Mouse (Mus musculus): ENCODE measurements around the gene Bpnt1. TPM values are rescaled to one million over a fixed set of nuclear protein-coding genes. Genes with fewer than 3 reads are reported as not detected.
A peak's percentile ranks its signal among the peaks of the same experiment; 100 is the strongest.
"Not testable (repeated sequence)": the region's sequence is repeated elsewhere in the genome, so short reads cannot be mapped to it uniquely, and the experiment has no call there.

Gene Bpnt1
- polyA plus RNA-seq, 1 experiment from 2014 or later, result 29.7 TPM

DNA sequence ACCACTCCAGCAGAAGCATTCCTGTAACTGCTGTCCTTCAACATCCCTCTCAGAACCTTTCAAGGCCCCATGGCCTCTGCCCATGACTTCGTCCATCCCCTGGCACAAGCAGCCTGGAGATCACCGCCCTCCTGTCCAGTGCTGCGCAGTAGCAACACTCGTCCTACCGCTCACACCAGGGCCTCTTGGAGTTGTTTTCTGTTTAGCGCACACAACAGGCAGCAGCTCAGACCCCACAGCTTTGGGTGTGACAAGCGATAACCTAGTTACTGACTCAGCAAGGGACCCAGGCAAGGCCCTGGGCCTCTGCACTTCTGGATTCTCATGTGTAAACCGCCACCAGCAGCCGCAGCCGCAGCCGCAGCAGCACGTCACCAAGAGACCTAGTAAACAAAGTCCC lies 25.1 kb upstream of the Bpnt1 start:
- 97% methylated on average over 12 of the region's 12 CpGs for WGBS
- H3K4me1 ChIP-seq, result no peaks in the 10 kb centered on the region
- H3K4me2 ChIP-seq (replicated peaks), result no peak overlapping the region
- no peak overlapping the region for H3K9ac ChIP-seq (replicated peaks)
- H3K36me3 ChIP-seq, result peaks cover 35% of the 10 kb centered on the region
- ATAC-seq (ENCODE audit: low FRiP score, low read depth), result no peak
- H3K4me3 ChIP-seq, result no peak overlapping the region
- no peaks in the 10 kb centered on the region for H3K9me3 ChIP-seq
- H3K27me3 ChIP-seq, result no peaks in the 10 kb centered on the region
- no peak overlapping the region for H3K27ac ChIP-seq (replicated peaks)

DNA sequence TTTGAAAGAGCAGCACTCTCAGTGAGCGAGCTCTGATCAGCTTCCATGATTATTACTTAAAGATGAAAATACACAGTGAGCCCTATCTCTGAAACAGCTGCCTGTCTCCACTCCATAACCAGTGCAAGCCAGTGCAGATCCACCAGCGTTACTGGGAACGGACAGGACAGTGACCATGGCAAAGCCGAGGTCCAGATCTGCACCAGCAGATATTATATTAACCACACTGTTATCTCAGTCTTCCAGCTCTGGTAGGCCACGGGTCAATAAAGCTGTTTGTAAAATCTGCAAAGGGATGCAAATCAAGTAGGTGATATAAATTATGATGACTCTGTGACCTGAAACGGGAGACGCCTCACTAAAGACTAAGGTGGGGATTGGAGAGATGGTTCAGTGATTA lies 24.3 kb upstream of the Bpnt1 start:
- H3K36me3 ChIP-seq, result peaks cover 35% of the 10 kb centered on the region
- no peak overlapping the region for H3K9ac ChIP-seq (replicated peaks)
- no peak overlapping the region for H3K27ac ChIP-seq (replicated peaks)
- H3K9me3 ChIP-seq, result no peaks in the 10 kb centered on the region
- no peaks in the 10 kb centered on the region for H3K4me1 ChIP-seq
- ATAC-seq (ENCODE audit: low FRiP score, low read depth), result no peak
- H3K4me3 ChIP-seq, result no peak overlapping the region
- WGBS, result 95% methylated on average over 7 of the region's 7 CpGs
- no peak overlapping the region for H3K4me2 ChIP-seq (replicated peaks)
- no peaks in the 10 kb centered on the region for H3K27me3 ChIP-seq

DNA sequence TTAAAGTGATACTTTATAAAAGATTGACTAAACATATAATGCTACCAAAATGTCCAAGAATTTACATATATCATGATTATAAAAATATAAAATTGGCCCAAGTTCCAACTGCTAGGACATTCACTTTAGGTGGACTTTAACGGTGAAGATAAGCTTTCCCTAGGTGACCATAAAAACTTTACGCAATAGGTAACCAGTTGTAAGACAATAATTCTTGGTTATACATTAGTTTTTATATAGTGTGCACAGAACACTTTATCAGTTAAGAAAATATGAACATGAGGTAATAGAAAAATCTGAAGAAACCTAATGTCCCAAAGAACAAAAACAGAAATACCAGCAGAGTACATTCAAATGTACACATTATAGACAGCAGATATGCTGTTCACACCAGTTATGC lies 23.6 kb upstream of the Bpnt1 start:
- no peak overlapping the region for H3K4me3 ChIP-seq
- H3K9ac ChIP-seq (replicated peaks), result no peak overlapping the region
- H3K27ac ChIP-seq (replicated peaks), result no peak overlapping the region
- no peaks in the 10 kb centered on the region for H3K9me3 ChIP-seq
- H3K4me2 ChIP-seq (replicated peaks), result no peak overlapping the region
- peaks cover 35% of the 10 kb centered on the region for H3K36me3 ChIP-seq
- H3K4me1 ChIP-seq, result no peaks in the 10 kb centered on the region
- H3K27me3 ChIP-seq, result no peaks in the 10 kb centered on the region
- no peak for ATAC-seq (ENCODE audit: low FRiP score, low read depth)
- 96% methylated on average over 2 of the region's 2 CpGs for WGBS

DNA sequence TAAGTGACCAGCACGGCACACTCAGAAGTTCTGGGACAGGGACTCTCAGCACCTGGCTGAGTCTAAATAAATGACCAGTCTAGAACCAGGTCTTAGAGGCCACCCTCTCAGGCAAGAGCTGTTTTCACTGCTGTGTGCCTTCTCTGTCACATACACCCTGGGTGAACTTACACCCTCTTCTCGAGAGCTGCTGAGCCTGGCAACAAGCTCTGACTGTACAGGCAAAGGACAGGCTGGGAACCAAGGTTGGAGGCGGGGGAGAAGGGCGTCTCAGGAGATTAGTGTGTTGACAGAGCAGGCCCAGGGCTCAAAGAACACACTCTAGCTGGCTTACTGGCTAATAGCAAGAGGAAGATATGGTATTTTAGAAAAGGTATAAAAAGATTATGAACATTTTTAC lies 23.0 kb upstream of the Bpnt1 start:
- Histone ChIP-seq H3K4me1 (no peaks in the 10 kb centered on the region), H3K27me3 (no peaks in the 10 kb centered on the region), H3K9ac (replicated peaks) (no peak overlapping the region), H3K4me3 (no peak overlapping the region), H3K4me2 (replicated peaks) (no peak overlapping the region), H3K36me3 (peaks cover 38% of the 10 kb centered on the region), H3K9me3 (no peaks in the 10 kb centered on the region), H3K27ac (replicated peaks) (no peak overlapping the region)
- no peak for ATAC-seq (ENCODE audit: low FRiP score, low read depth)
- WGBS, result 73% methylated on average over 4 of the region's 4 CpGs

DNA sequence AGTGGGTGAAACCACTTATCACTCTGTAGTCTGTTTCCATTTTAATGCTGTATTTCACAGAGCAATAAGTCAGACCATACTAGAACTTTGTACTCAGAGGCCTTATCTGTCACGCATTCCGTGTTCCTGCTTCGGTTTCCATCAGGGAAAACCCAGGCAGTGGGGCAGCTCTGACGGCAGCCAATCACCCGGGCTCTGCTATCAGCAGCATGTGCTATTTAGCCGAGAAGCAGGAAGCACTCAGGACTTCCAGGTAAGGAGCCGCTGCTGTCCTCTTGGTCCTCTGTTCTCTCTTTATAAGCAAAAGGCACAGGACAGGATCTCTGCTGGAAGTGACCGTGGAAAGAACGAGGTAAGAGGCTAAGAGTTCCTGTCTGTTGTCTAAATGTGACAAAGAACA lies 20.0 kb upstream of the Bpnt1 start:
- no peak overlapping the region for H3K4me2 ChIP-seq (replicated peaks)
- no peaks in the 10 kb centered on the region for H3K27me3 ChIP-seq
- no peak overlapping the region for H3K4me3 ChIP-seq
- ATAC-seq (ENCODE audit: low FRiP score, low read depth), result no peak
- H3K9ac ChIP-seq (replicated peaks), result no peak overlapping the region
- 93% methylated on average over 9 of the region's 9 CpGs for WGBS
- no peaks in the 10 kb centered on the region for H3K4me1 ChIP-seq
- no peak overlapping the region for H3K27ac ChIP-seq (replicated peaks)
- no peaks in the 10 kb centered on the region for H3K9me3 ChIP-seq
- peaks cover 53% of the 10 kb centered on the region for H3K36me3 ChIP-seq

DNA sequence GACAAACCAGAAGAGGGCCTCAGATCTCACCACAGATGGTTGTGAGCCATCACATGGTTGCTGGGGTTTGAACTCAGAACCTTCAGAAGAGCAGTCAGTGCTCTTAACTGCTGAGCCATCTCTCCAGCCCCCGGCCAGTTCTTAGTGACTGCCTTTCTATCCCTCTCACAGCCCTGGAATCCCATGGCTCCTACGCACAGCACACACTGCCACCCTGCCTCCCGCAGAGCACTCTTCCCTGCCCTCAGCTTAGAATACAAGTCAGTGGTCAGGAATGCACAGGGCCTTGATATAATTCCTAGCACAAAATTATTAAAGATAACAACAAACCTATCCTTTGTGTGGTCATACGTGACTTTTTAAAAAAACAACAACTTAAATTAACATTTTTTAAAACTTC lies 17.4 kb upstream of the Bpnt1 start:
- Histone ChIP-seq H3K4me2 (replicated peaks) (no peak overlapping the region), H3K27me3 (no peaks in the 10 kb centered on the region), H3K4me1 (no peaks in the 10 kb centered on the region), H3K9ac (replicated peaks) (no peak overlapping the region), H3K9me3 (no peaks in the 10 kb centered on the region), H3K27ac (replicated peaks) (no peak overlapping the region), H3K36me3 (peaks cover 57% of the 10 kb centered on the region), H3K4me3 (no peak overlapping the region)
- WGBS, result 86% methylated on average over 4 of the region's 4 CpGs
- no peak for ATAC-seq (ENCODE audit: low FRiP score, low read depth)

DNA sequence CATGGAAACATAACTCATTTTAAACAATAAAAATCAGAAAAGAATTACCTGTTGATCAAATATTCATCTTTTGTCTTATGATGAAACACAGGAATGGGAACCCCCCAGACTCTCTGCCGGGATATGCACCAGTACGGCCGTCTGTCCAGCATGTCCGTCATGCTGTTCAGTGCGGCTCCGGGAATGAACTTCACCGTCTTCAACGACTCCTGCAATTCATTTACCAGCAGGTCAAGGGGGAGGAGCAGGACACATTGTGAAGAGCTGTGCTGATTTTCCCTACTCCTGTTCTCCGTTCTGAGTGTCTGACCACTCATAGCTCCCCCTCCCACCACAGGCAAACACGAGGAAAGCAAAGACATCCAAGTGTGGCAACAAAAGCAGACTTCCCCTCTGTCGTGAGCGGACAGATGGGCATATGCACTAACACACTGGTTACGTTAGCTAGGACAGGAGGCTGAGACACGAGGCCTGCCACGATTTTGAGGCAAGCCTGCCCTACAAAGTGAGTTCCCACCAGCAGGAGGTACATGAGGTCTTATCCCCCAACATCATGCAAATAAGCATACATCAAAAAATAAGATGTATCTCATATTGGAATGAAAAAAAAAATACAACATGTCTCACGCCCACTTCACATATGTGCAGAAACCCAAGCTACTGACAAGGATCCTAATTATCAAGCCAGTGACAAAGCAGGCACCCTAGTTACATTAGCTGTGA lies 15.9 kb upstream of the Bpnt1 start:
- Histone ChIP-seq H3K36me3 (peaks cover 69% of the 10 kb centered on the region), H3K9ac (replicated peaks) (no peak overlapping the region), H3K27me3 (no peaks in the 10 kb centered on the region), H3K4me3 (no peak overlapping the region), H3K27ac (replicated peaks) (no peak overlapping the region), H3K9me3 (no peaks in the 10 kb centered on the region), H3K4me1 (no peaks in the 10 kb centered on the region), H3K4me2 (replicated peaks) (no peak overlapping the region)
- 90% methylated on average over 16 of the region's 16 CpGs for WGBS
- no peak for ATAC-seq (ENCODE audit: low FRiP score, low read depth)

DNA sequence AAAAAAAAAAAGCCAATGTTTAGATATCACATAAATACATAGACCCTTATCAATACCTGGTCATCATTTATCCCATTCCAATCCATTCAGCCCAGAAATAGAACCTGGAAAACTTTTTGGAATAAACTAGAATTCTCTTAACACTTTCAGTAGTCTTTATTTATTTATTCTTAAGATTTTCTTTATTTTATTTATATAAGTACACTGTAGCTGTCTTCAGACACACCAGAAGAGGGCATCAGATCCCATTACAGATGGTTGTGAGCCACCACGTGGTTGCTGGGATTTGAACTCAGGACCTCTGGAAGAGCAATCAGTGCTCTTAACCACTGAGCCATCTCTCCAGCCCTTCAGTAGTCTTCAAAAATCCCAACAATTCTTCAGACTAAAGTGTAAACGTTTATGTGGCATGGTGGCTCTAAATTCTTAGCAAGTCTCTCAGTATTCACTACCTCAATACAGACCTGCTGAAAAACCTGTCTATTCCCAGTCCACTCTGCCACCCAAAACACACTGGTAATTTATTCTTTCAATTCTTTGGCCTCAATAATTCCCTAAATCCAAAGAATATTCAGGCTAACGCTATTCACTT lies 4.1 kb upstream of the Bpnt1 start:
- H3K4me3 ChIP-seq, result peak overlapping the region; percentile 91; the same call in 1 of the 2 replicates
- 65% methylated on average over 3 of the region's 3 CpGs for WGBS
- peaks cover 34% of the 10 kb centered on the region for H3K36me3 ChIP-seq
- H3K9me3 ChIP-seq; H3K9ac ChIP-seq (replicated peaks); H3K27ac ChIP-seq (replicated peaks); H3K27me3 ChIP-seq; ATAC-seq (ENCODE audit: low FRiP score, low read depth): not testable (repeated sequence)
- H3K4me2 ChIP-seq (replicated peaks), result peak overlapping the region; percentile 83
- peaks cover 18% of the 10 kb centered on the region for H3K4me1 ChIP-seq

DNA sequence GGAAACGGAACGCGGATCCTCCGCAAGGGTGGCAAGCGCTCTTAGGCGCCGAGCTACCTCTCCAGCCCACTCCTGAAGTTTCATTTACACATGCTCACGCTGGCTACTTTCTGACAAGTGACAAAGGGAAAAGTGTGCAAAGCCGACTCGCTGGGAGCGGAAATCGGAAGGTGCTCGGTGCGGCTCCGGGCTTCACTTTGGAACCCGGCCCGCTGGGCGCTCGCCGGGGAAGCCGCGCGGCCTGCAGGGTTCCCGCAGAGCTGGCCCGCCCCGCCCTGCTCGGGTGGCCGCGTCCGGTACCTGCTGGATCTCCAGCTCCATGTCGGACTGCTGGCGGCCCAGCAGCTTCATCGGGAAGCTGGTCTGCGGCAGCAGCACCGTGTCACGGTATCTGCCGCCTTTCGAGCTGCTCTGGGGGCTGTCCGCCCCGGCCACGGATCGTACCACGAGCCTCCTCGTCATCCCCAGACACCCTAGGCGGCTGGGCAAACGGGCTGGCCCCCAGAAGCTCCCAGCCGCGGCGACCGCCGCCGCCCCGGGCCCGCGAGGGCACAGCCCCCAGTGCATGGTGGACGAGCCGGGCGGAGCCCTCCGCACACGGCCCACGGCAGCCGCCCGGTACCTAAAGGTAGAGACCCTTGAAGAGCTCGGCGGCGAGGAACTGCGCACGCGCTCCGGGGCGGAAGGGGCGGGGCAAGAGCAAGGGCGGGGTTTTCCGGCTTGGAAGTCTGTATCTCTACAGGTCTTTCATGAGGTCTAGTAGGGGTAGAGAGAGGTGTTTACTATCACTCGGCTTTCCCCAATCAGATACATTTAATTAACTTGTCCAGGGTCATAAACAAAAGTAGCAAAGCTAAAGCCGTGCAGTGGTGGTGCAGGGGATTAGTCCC lies 3.0 kb upstream of the Bpnt1 start, which contains the start of gene Iars2:
TSS of gene Iars2 (minus strand) at position 676 of the 890 bp plus-strand sequence.
- Histone ChIP-seq H3K4me3 (peak within 1 kb of the TSS; percentile 91), H3K4me1 (peaks cover 28% of the 10 kb centered on the region), H3K27ac (replicated peaks) (peak within 1 kb of the TSS; percentile 91), H3K27me3 (no peaks in the 10 kb centered on the region), H3K9ac (replicated peaks) (peak within 1 kb of the TSS; percentile 90), H3K9me3 (no peaks in the 10 kb centered on the region), H3K4me2 (replicated peaks) (peak within 1 kb of the TSS; percentile 83), H3K36me3 (peaks cover 25% of the 10 kb centered on the region)
- peak; percentile 87 for ATAC-seq (ENCODE audit: low FRiP score, low read depth)
- under 1% methylated on average over 76 of the region's 76 CpGs for WGBS

DNA sequence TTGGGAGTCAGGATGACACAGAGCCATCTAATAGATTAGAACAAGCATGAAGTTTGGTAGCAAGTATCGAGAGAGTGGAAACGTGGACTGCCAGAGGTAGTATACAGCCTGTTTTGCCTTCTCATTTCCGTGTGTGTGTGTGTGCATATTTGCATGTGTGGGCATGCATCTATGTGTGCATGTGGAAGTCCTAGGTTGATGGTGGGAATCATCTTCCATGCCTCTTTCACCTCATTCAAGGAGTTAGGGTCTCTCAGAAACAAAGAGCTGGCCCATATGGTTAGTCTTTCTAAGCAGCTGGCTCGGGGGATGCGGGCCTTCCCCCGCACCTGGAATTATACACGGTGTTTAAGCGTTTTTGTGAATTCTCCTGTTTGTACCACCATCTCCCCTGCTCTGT lies 2.1 kb upstream of the Bpnt1 start:
- Histone ChIP-seq H3K36me3 (peaks cover 17% of the 10 kb centered on the region), H3K4me2 (replicated peaks) (peak overlapping the region; percentile 83; the same call in 1 of the 2 replicates), H3K9ac (replicated peaks) (no peak overlapping the region), H3K9me3 (no peaks in the 10 kb centered on the region), H3K4me1 (peaks cover 31% of the 10 kb centered on the region), H3K4me3 (no peak overlapping the region), H3K27me3 (no peaks in the 10 kb centered on the region), H3K27ac (replicated peaks) (no peak overlapping the region)
- ATAC-seq (ENCODE audit: low FRiP score, low read depth), result no peak
- WGBS, result 91% methylated on average over 8 of the region's 8 CpGs

DNA sequence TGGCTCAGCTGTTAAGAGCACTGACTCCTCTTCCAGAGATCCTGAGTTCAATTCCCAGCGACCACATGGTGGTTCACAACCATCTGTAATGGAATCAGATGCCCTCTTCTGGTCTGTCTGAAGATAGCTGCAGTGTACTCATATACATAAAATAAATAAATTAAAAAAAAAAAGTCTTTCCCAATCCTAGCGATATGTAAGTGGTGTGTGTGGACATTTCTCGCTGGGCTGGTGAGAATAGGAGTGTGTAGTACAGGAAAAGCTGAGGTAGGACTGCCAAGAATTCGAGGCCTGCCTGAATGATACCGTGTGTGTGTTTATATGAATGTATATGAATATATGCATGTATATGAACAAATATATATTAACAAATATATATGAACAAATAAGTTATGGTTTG lies 585 bp upstream of the Bpnt1 start:
- H3K4me2 ChIP-seq (replicated peaks), result peak overlapping the region; percentile 69
- peaks cover 5% of the 10 kb centered on the region for H3K36me3 ChIP-seq
- H3K4me3 ChIP-seq, result no peak overlapping the region
- peaks cover 41% of the 10 kb centered on the region for H3K4me1 ChIP-seq
- no peaks in the 10 kb centered on the region for H3K9me3 ChIP-seq
- H3K27me3 ChIP-seq, result no peaks in the 10 kb centered on the region
- ATAC-seq (ENCODE audit: low FRiP score, low read depth), result no peak
- H3K9ac ChIP-seq (replicated peaks), result no peak overlapping the region
- 57% methylated on average over 5 of the region's 5 CpGs for WGBS
- peak overlapping the region; percentile 84; the same call in 1 of the 2 replicates for H3K27ac ChIP-seq (replicated peaks)

DNA sequence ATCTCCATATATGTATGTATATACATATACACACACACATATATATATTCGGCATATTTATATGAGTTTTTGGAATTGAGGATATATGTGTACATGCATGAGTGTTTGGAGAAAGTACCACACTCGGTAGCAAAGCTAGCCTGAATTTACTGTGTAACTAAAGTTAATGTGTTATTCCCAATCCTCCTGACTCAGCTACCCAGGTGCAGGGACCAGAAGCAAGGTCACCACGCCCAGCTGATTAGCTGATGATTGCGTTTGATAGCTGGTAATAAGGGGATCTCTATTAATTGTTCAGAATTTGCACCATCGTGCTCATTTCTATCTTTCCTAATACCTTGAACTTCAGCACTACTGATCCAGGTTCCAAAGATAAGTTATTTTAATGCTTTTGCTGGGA lies 1.7 kb downstream of the Bpnt1 start:
- Histone ChIP-seq H3K9ac (replicated peaks) (no peak overlapping the region), H3K27me3 (no peaks in the 10 kb centered on the region), H3K4me2 (replicated peaks) (no peak overlapping the region), H3K4me3 (no peak overlapping the region), H3K27ac (replicated peaks) (no peak overlapping the region), H3K9me3 (no peaks in the 10 kb centered on the region), H3K4me1 (peaks cover 38% of the 10 kb centered on the region), H3K36me3 (no peaks in the 10 kb centered on the region)
- 97% methylated on average over 5 of the region's 5 CpGs for WGBS
- no peak for ATAC-seq (ENCODE audit: low FRiP score, low read depth)
